Mouse (Mus musculus) forebrain, postnatal 0 days (tissue): ENCODE data around the gene Ppp4r3b. TPM values are rescaled to one million over a fixed set of nuclear protein-coding genes. Genes with fewer than 3 reads are reported as not detected.

Experiments used
- ATAC-seq: fragments of 200-750 bp; cut with Nextera tagmentation; 2 replicates; pipeline ENCODE4 v1.8.0; 2017; ENCODE audit warnings: mild to moderate bottlenecking, moderate library complexity
- DNase-seq: peaks from one replicate; pipeline ENCODE4 v3.0.0-alpha.2; 2015
- H3K27ac ChIP-seq: fragments of 300-500 bp; sonication (generic); 2 replicates; pipeline ENCODE4 v1.5.1; 2014; ENCODE audit warnings: low read depth, mild to moderate bottlenecking, antibody characterized with exemption, low read length, moderate library complexity, mixed read lengths
- H3K27me3 ChIP-seq: fragments of 300-500 bp; sonication (generic); 2 replicates; pipeline ENCODE4 v1.6.1; 2014; ENCODE audit warnings: mild to moderate bottlenecking, low read length, mixed read lengths; ENCODE audit not compliant: insufficient read depth
- H3K36me3 ChIP-seq: fragments of 300-500 bp; sonication (generic); 2 replicates; pipeline ENCODE4 v1.6.1; 2014; ENCODE audit warnings: mild to moderate bottlenecking, moderate library complexity; ENCODE audit not compliant: insufficient read depth
- H3K4me1 ChIP-seq: fragments of 300-500 bp; sonication (generic); 2 replicates; pipeline ENCODE4 v1.6.1; 2014; ENCODE audit warnings: antibody characterized with exemption; ENCODE audit not compliant: insufficient read depth
- H3K4me2 ChIP-seq: fragments of 300-500 bp; sonication (generic); 2 replicates; pipeline ENCODE4 v1.6.1; 2014; ENCODE audit warnings: low read depth, mild to moderate bottlenecking, moderate library complexity
- H3K4me3 ChIP-seq: fragments of 300-500 bp; sonication (generic); 2 replicates; pipeline ENCODE4 v1.5.1; 2014; ENCODE audit warnings: low read depth, low read length, mixed read lengths
- H3K9ac ChIP-seq: fragments of 300-500 bp; sonication (generic); 2 replicates; pipeline ENCODE4 v1.6.1; 2014; ENCODE audit warnings: mild to moderate bottlenecking
- H3K9me3 ChIP-seq: fragments of 300-500 bp; sonication (generic); 2 replicates; pipeline ENCODE4 v1.6.1; 2016; ENCODE audit warnings: low read length
- CTCF ChIP-seq: sonication (generic); IDR thresholded peaks from 2 replicates; pipeline ENCODE4 v1.5.1; 2016; ENCODE audit warnings: antibody characterized with exemption, control low read depth, low read depth
- WGBS: fragments of 180-500 bp; shearing (Covaris S2); extraction: QIAGEN DNeasy Blood & Tissue Kit; methylation state at CpG from one replicate; pipeline ENCODE4 v1.1.7; 2014; 5-methylcytosine and 5-hydroxymethylcytosine counted together
- polyA plus RNA-seq: library from polyadenylated mRNA; unstranded; fragments of >200 nt; fragmentation: Nextera tagmentation; extraction: Ambion mirVana; gene quantifications from 2 replicates; pipeline ENCODE4 v1.2.1, GENCODE M21; 2015
- total RNA-seq: library from RNA; depleted of rRNA; stranded (reverse); fragments of >200 nt; gene quantifications from 2 replicates; pipeline ENCODE4 v1.2.3, GENCODE M21; 2014

Gene Ppp4r3b
- total and polyA plus RNA-seq, 2 experiments from 2014 or later, result 56.8 to 57.6 TPM

- 80% methylated on average over 5 of the region's 5 CpGs for WGBS
- no peak overlapping the region for H3K27ac ChIP-seq
- DNase-seq (no peak), ATAC-seq (no peak)
- TF ChIP-seq CTCF, result 0 out of 2 replicates have a peak, but pooled peaks have one; percentile 33
- no peaks in the 10 kb centered on the region for H3K9me3 ChIP-seq
- no peak overlapping the region for H3K9ac ChIP-seq
- no peaks in the 10 kb centered on the region for H3K4me1 ChIP-seq
- H3K4me3 ChIP-seq, result no peak overlapping the region
- no peak overlapping the region for H3K4me2 ChIP-seq
- no peaks in the 10 kb centered on the region for H3K27me3 ChIP-seq
- H3K36me3 ChIP-seq, result peaks cover 23% of the 10 kb centered on the region
Measured at GRCm38 (mm10) chr11:29203653-29204052, 31.0 kb downstream of the Ppp4r3b start.

- TF ChIP-seq CTCF, result no peak
- 86% methylated on average over 2 of the region's 2 CpGs for WGBS
- Histone ChIP-seq H3K36me3 (peaks cover 23% of the 10 kb centered on the region), H3K27ac (no peak overlapping the region), H3K9me3 (no peaks in the 10 kb centered on the region), H3K4me3 (no peak overlapping the region), H3K4me2 (no peak overlapping the region), H3K4me1 (no peaks in the 10 kb centered on the region), H3K27me3 (no peaks in the 10 kb centered on the region), H3K9ac (no peak overlapping the region)
- ATAC-seq (no peak), DNase-seq (no peak)
Measured at GRCm38 (mm10) chr11:29209774-29210173, 37.1 kb downstream of the Ppp4r3b start.

- H3K36me3 ChIP-seq, result peaks cover 55% of the 10 kb centered on the region
- TF ChIP-seq CTCF, result no peak
Measured at GRCm38 (mm10) chr11:29216196-29216595, 43.5 kb downstream of the Ppp4r3b start.

GRCm38 (mm10) chr11:29219055-29219454, 46.4 kb downstream of the Ppp4r3b start:
- Histone ChIP-seq H3K4me1 (no peaks in the 10 kb centered on the region), H3K9ac (no peak overlapping the region), H3K27me3 (no peaks in the 10 kb centered on the region), H3K27ac (no peak overlapping the region), H3K36me3 (peaks cover 61% of the 10 kb centered on the region), H3K4me3 (no peak overlapping the region), H3K9me3 (no peaks in the 10 kb centered on the region), H3K4me2 (no peak overlapping the region)
- no peak for TF ChIP-seq CTCF
- DNase-seq (no peak), ATAC-seq (no peak)

More at GRCm38 (mm10) chr11:29216196-29216595, 43.5 kb downstream of the Ppp4r3b start:
- H3K27me3 ChIP-seq, result no peaks in the 10 kb centered on the region
- H3K4me3 ChIP-seq, result no peak overlapping the region
- ATAC-seq (no peak), DNase-seq (no peak)
- 97% methylated on average over 2 of the region's 2 CpGs for WGBS
- H3K9me3 ChIP-seq, result no peaks in the 10 kb centered on the region
- H3K9ac ChIP-seq, result no peak overlapping the region
- no peak overlapping the region for H3K4me2 ChIP-seq
- H3K4me1 ChIP-seq, result no peaks in the 10 kb centered on the region
- no peak overlapping the region for H3K27ac ChIP-seq

- no peaks in the 10 kb centered on the region for H3K27me3 ChIP-seq
Measured at GRCm38 (mm10) chr11:29222310-29222709, 49.6 kb downstream of the Ppp4r3b start.

GRCm38 (mm10) chr11:29224754-29225153, 52.1 kb downstream of the Ppp4r3b start:
- Histone ChIP-seq H3K9me3 (no peaks in the 10 kb centered on the region), H3K27ac (no peak overlapping the region), H3K4me2 (no peak overlapping the region), H3K4me3 (no peak overlapping the region), H3K36me3 (peaks cover 58% of the 10 kb centered on the region), H3K9ac (no peak overlapping the region), H3K4me1 (no peaks in the 10 kb centered on the region), H3K27me3 (no peaks in the 10 kb centered on the region)
- no peak for DNase-seq
- TF ChIP-seq CTCF, result no peak
- no peak for ATAC-seq
- WGBS, result 95% methylated on average over 2 of the region's 2 CpGs

More at GRCm38 (mm10) chr11:29222310-29222709, 49.6 kb downstream of the Ppp4r3b start:
- DNase-seq, result no peak
- Histone ChIP-seq H3K4me2 (no peak overlapping the region), H3K4me3 (no peak overlapping the region), H3K4me1 (no peaks in the 10 kb centered on the region), H3K36me3 (peaks cover 47% of the 10 kb centered on the region), H3K9me3 (no peaks in the 10 kb centered on the region), H3K9ac (no peak overlapping the region), H3K27ac (no peak overlapping the region)
- WGBS, result 95% methylated on average over 5 of the region's 5 CpGs
- no peak for TF ChIP-seq CTCF
- ATAC-seq, result no peak

GRCm38 (mm10) chr11:29228957-29229356, 56.3 kb downstream of the Ppp4r3b start:
- no peaks in the 10 kb centered on the region for H3K4me1 ChIP-seq
- no peak for DNase-seq
- no peak overlapping the region for H3K4me2 ChIP-seq
- H3K4me3 ChIP-seq, result no peak overlapping the region
- peaks cover 41% of the 10 kb centered on the region for H3K36me3 ChIP-seq
- TF ChIP-seq CTCF, result no peak
- WGBS, result 98% methylated on average over 2 of the region's 2 CpGs
- no peak overlapping the region for H3K9ac ChIP-seq
- H3K27me3 ChIP-seq, result no peaks in the 10 kb centered on the region
- no peaks in the 10 kb centered on the region for H3K9me3 ChIP-seq
- no peak for ATAC-seq
- H3K27ac ChIP-seq, result no peak overlapping the region
